Mouse (Mus musculus) embryonic facial prominence, embryonic 15.5 days (tissue): ENCODE data around the gene Clcn6. TPM values are rescaled to one million over a fixed set of nuclear protein-coding genes. Genes with fewer than 3 reads are reported as not detected.

ENCODE experiments used
- ATAC-seq: fragments of 200-750 bp; cut with Nextera tagmentation; 2 replicates; pipeline ENCODE4 v1.8.0; 2017; ENCODE audit warnings: low read depth, moderate TSS enrichment; ENCODE audit not compliant: insufficient number of reproducible peaks, low FRiP score, low TSS enrichment
- H3K27ac ChIP-seq: fragments of 300-500 bp; sonication (generic); replicated peaks from 2 replicates; pipeline ENCODE4 v1.5.1; 2015; ENCODE audit warnings: mild to moderate bottlenecking, inconsistent platforms
- H3K27me3 ChIP-seq: fragments of 300-500 bp; sonication (generic); 2 replicates; pipeline ENCODE4 v1.6.1; 2015; ENCODE audit warnings: inconsistent platforms
- H3K36me3 ChIP-seq: fragments of 300-500 bp; sonication (generic); 2 replicates; pipeline ENCODE4 v1.6.1; 2015; ENCODE audit warnings: mild to moderate bottlenecking, inconsistent platforms
- H3K4me1 ChIP-seq: fragments of 300-500 bp; sonication (generic); 2 replicates; pipeline ENCODE4 v1.6.1; 2015; ENCODE audit warnings: inconsistent platforms
- H3K4me2 ChIP-seq: fragments of 300-500 bp; sonication (generic); replicated peaks from 2 replicates; pipeline ENCODE4 v1.6.1; 2015; ENCODE audit warnings: mild to moderate bottlenecking, inconsistent platforms
- H3K4me3 ChIP-seq: fragments of 300-500 bp; sonication (generic); replicated peaks from 2 replicates; pipeline ENCODE4 v1.5.1; 2015; ENCODE audit warnings: mild to moderate bottlenecking, inconsistent platforms
- H3K9ac ChIP-seq: fragments of 300-500 bp; sonication (generic); 2 replicates; pipeline ENCODE4 v1.6.1; 2015; ENCODE audit warnings: inconsistent platforms
- H3K9me3 ChIP-seq: fragments of 300-500 bp; sonication (generic); replicated peaks from 2 replicates; pipeline ENCODE4 v1.6.1; 2016; ENCODE audit warnings: inconsistent platforms
- WGBS: fragments of 180-500 bp; shearing (Covaris S2); methylation state at CpG from one replicate; pipeline ENCODE4 v1.1.7; 2015; 5-methylcytosine and 5-hydroxymethylcytosine counted together
- polyA plus RNA-seq: library from polyadenylated mRNA; unstranded; fragments of >200 nt; fragmentation: Nextera tagmentation; extraction: Ambion mirVana; gene quantifications from 2 replicates; pipeline ENCODE4 v1.2.1, GENCODE M21; 2015

Clcn6 gene
- 6.3 and 7.6 TPM in 2 replicates for polyA plus RNA-seq

- H3K27me3 ChIP-seq = no peaks in the 10 kb centered on the region
- peak within 1 kb of the TSS; percentile 60 for H3K9ac ChIP-seq
- H3K9me3 ChIP-seq = no peaks in the 10 kb centered on the region
- H3K4me3 ChIP-seq = peak within 1 kb of the TSS; percentile 84
- under 1% methylated on average over 54 of the region's 54 CpGs for WGBS
- H3K4me2 ChIP-seq = peak within 1 kb of the TSS; percentile 82
- peak; percentile 95 for ATAC-seq
- peaks cover 12% of the 10 kb centered on the region; the same call in 1 of the 2 replicates for H3K36me3 ChIP-seq
- H3K4me1 ChIP-seq = peaks cover 47% of the 10 kb centered on the region
- peak within 1 kb of the TSS; percentile 88 for H3K27ac ChIP-seq
Observed at GRCm38 (mm10) chr4:148038600-148039253, at the start of gene Clcn6, which contains the start of gene Mthfr. Gene Clcn6, minus strand, starts transcription at chr4:148038821. Gene Mthfr, plus strand, starts transcription at chr4:148039077.

- Histone ChIP-seq H3K4me2 (peak within 1 kb of the TSS; percentile 82), H3K27me3 (no peaks in the 10 kb centered on the region), H3K4me3 (peak within 1 kb of the TSS; percentile 85), H3K36me3 (no peaks in the 10 kb centered on the region), H3K9me3 (no peaks in the 10 kb centered on the region), H3K27ac (peak within 1 kb of the TSS; percentile 39), H3K4me1 (peaks cover 44% of the 10 kb centered on the region), H3K9ac (peak within 1 kb of the TSS; percentile 81)
- peak; percentile 90 for ATAC-seq
- WGBS = 4% methylated on average over 34 of the region's 34 CpGs
Observed at GRCm38 (mm10) chr4:148087907-148088527, 49.4 kb upstream of the Clcn6 start, which contains the start of gene Agtrap. Gene Agtrap, minus strand, starts transcription at chr4:148088031.

GRCm38 (mm10) chr4:148087091-148087906, 48.7 kb upstream of the Clcn6 start:
- H3K27ac ChIP-seq = peak overlapping the region; percentile 39; the same call in 1 of the 2 replicates
- peak overlapping the region; percentile 81 for H3K9ac ChIP-seq

GRCm38 (mm10) chr4:148085907-148086305, 47.3 kb upstream of the Clcn6 start:
- Histone ChIP-seq H3K9ac (no peak overlapping the region), H3K36me3 (peaks cover 9% of the 10 kb centered on the region), H3K27me3 (no peaks in the 10 kb centered on the region), H3K4me3 (no peak overlapping the region), H3K4me1 (peaks cover 47% of the 10 kb centered on the region), H3K27ac (no peak overlapping the region), H3K4me2 (no peak overlapping the region), H3K9me3 (no peaks in the 10 kb centered on the region)
- WGBS = 80% methylated on average over 3 of the region's 3 CpGs
- no peak for ATAC-seq

More at GRCm38 (mm10) chr4:148087091-148087906, 48.7 kb upstream of the Clcn6 start:
- WGBS = 5% methylated on average over 30 of the region's 30 CpGs
- H3K36me3 ChIP-seq = no peaks in the 10 kb centered on the region
- H3K27me3 ChIP-seq = no peaks in the 10 kb centered on the region
- peaks cover 47% of the 10 kb centered on the region for H3K4me1 ChIP-seq
- H3K9me3 ChIP-seq = no peaks in the 10 kb centered on the region
- H3K4me2 ChIP-seq = peak overlapping the region; percentile 82
- peak overlapping the region; percentile 85 for H3K4me3 ChIP-seq
- ATAC-seq = 0 out of 2 replicates have a peak, but pooled peaks have one; percentile 4

- no peak overlapping the region for H3K4me2 ChIP-seq
- H3K9me3 ChIP-seq = no peaks in the 10 kb centered on the region
- H3K27me3 ChIP-seq = no peaks in the 10 kb centered on the region
- no peak for ATAC-seq
- WGBS = 40% methylated on average over 10 of the region's 10 CpGs
- H3K27ac ChIP-seq = no peak overlapping the region
- H3K4me1 ChIP-seq = peaks cover 47% of the 10 kb centered on the region
- no peak overlapping the region for H3K4me3 ChIP-seq
- no peak overlapping the region for H3K9ac ChIP-seq
- peaks cover 15% of the 10 kb centered on the region for H3K36me3 ChIP-seq
Observed at GRCm38 (mm10) chr4:148085131-148085906, 46.7 kb upstream of the Clcn6 start.

GRCm38 (mm10) chr4:148084261-148084714, 45.7 kb upstream of the Clcn6 start:
- Histone ChIP-seq H3K9me3 (no peaks in the 10 kb centered on the region), H3K27me3 (no peaks in the 10 kb centered on the region), H3K4me1 (peaks cover 47% of the 10 kb centered on the region), H3K4me2 (no peak overlapping the region), H3K36me3 (peaks cover 22% of the 10 kb centered on the region), H3K4me3 (no peak overlapping the region), H3K27ac (no peak overlapping the region), H3K9ac (no peak overlapping the region)
- WGBS = 16% methylated on average over 8 of the region's 8 CpGs
- no peak for ATAC-seq

GRCm38 (mm10) chr4:148083176-148083899, 44.7 kb upstream of the Clcn6 start:
- peaks cover 46% of the 10 kb centered on the region for H3K4me1 ChIP-seq
- no peak overlapping the region for H3K9ac ChIP-seq
- 58% methylated on average over 21 of the region's 21 CpGs for WGBS

GRCm38 (mm10) chr4:148082257-148083044, 43.8 kb upstream of the Clcn6 start:
- peaks cover 39% of the 10 kb centered on the region for H3K4me1 ChIP-seq
- 52% methylated on average over 12 of the region's 12 CpGs for WGBS
- no peak; the same call in 1 of the 2 replicates for ATAC-seq

More at GRCm38 (mm10) chr4:148083176-148083899, 44.7 kb upstream of the Clcn6 start:
- Histone ChIP-seq H3K4me2 (no peak overlapping the region), H3K27me3 (no peaks in the 10 kb centered on the region), H3K27ac (no peak overlapping the region; the same call in 1 of the 2 replicates), H3K4me3 (no peak overlapping the region), H3K36me3 (peaks cover 22% of the 10 kb centered on the region), H3K9me3 (no peaks in the 10 kb centered on the region)
- ATAC-seq = no peak

GRCm38 (mm10) chr4:148081201-148081600, 42.6 kb upstream of the Clcn6 start:
- Histone ChIP-seq H3K9ac (no peak overlapping the region), H3K4me3 (no peak overlapping the region), H3K36me3 (peaks cover 22% of the 10 kb centered on the region), H3K27me3 (no peaks in the 10 kb centered on the region), H3K4me2 (no peak overlapping the region), H3K4me1 (peaks cover 27% of the 10 kb centered on the region), H3K27ac (no peak overlapping the region), H3K9me3 (no peaks in the 10 kb centered on the region)
- WGBS = 88% methylated on average over 10 of the region's 10 CpGs
- no peak for ATAC-seq

More at GRCm38 (mm10) chr4:148082257-148083044, 43.8 kb upstream of the Clcn6 start:
- H3K36me3 ChIP-seq = peaks cover 22% of the 10 kb centered on the region
- H3K27me3 ChIP-seq = no peaks in the 10 kb centered on the region
- no peak overlapping the region for H3K27ac ChIP-seq
- H3K9ac ChIP-seq = no peak overlapping the region
- H3K4me3 ChIP-seq = no peak overlapping the region
- no peak overlapping the region for H3K4me2 ChIP-seq
- no peaks in the 10 kb centered on the region for H3K9me3 ChIP-seq
